Mouse (Mus musculus): ENCODE measurements around the gene Igfbpl1.

Gene Igfbpl1

DNA sequence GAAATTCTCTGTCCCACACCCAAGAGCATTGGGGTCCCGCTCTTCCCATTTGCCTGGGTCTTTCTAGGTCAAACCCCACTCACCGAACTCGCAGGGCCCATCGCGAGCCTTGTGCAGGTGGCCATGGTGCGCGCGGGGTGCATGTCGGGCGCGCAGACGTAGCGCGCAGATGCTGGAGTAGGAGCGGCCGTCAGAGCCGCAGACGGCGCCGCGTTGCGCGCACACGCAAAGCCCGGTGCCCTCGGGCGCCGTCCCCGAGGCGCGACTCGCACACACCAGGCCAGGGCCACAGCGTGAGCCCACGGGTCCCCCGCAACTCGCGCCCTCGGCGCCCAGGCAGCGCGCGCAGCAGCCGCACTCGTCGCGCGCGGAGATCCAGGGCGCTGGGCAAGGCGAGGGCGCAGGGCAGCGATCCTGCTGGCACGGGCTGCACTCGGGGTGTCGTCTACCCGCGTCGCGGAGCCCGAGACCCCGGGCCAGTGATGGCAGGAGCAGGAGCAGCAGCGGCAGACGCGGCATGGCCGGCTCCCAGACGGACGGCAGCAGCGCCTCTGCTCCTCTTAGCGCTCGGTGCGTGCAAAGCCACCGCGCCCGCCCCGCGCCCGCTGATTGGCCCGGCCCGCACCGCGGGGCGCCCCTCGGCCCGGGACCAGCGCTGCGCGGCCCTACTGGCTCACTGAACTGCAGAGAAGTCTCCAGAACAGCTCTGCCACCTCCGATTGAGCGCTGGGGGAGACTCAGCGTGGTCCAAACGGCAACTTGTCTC, at the start of gene Igfbpl1:
Gene Igfbpl1 (minus strand): TSS at position 649 of the 766 bp plus-strand sequence.
- DNase-seq (ENCODE audit: low spot score): no peak

DNA sequence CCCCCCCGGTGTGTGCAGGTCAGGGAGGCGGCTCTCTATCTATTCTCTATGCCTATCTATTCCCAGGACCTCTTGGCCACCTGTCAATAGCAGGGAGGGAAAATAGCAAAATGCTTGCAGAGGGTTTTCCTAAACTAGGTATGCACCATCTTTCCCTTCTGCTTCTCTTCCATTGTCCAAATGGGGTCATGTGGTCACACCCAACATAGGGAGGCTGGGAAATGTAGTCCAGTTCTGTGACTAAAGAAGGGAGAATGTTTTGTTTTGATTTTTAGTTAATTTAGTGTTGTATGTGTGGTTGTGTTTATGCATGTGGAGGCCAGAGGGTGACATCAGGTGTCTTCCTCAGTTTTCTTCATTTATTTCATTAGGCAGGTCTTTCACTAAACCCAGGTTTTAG, 45.4 kb upstream of the Igfbpl1 start:
- DNase-seq (ENCODE audit: low spot score): no peak

DNA sequence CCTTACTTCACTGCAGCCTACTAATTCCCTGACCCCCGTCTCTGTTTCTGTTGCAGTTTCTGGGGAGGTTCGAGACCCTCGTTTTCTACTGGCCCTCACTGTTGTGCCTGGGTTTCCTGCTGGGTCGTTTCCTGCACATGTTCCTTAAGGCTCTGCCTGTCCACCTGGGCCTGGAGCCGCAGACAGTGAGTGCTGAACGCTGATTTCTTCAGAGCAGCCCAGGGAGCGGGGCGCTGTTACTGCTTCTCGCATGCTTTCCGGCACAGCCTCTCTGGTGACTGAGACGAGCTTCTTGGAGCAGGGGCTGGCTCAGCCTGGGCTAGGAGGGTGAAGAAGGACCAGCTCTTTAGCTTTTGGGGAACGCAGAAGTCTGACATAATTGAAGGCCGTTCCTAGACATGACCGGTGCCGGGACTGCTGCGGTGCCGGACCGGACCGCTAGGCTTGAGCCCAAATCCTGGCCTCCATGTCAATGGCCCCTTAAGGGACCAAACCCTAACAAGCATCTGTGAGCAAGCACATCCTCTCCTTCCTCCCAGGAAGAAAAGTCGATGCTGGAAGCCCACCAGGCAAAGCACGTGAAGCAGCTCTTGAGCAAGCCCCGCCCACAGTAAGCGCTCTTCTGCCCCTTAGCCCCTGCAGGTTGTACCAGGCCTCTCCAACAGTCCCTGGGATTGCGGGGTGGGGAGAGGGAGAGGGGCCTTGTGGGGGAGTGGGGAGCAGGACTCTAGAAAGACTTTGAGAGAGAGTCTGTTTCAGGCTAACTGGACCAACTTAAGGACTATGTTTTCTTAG, 42.5 kb upstream of the Igfbpl1 start:
- DNase-seq (ENCODE audit: low spot score): no peak

DNA sequence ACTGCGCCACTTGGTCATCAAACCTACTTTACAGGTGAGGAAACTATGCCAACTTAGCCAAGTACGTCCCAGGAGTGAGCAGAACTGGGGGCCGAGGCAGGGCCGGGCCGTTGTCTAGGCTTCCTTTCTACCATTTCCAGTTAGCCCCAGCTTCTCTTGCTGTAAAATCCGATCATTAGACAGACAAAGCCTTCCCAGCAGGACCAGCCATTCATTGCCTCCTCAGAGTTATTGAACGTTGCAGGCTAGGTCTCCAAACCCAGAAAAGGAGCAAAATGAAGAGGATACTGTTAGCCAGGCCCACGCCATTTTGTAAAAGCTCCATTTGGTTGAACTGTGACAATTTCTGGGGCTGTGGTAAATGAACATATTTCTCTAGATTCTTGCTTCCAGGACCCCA, 40.7 kb upstream of the Igfbpl1 start:
- no peak for DNase-seq (ENCODE audit: low spot score)

DNA sequence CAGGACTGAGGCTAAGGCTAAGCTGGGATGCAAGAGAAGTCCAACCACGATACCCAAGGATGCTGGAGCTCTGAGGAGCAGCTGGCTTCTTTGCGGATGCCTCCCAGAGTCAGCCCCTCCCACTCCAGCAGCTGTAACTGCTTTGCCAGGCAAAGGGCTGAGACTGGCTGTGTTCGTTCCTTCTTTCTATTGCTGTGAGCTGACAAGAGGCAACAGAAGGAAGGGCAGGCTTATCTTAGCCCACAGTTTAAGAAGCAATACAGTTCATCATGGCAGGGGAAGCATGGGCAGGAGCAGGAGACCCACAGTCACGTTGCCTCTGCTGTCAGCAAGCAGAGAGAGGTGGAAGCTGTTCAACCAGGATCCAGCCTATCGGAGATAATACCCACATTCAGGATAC, 34.4 kb upstream of the Igfbpl1 start:
- DNase-seq (ENCODE audit: low spot score): no peak

DNA sequence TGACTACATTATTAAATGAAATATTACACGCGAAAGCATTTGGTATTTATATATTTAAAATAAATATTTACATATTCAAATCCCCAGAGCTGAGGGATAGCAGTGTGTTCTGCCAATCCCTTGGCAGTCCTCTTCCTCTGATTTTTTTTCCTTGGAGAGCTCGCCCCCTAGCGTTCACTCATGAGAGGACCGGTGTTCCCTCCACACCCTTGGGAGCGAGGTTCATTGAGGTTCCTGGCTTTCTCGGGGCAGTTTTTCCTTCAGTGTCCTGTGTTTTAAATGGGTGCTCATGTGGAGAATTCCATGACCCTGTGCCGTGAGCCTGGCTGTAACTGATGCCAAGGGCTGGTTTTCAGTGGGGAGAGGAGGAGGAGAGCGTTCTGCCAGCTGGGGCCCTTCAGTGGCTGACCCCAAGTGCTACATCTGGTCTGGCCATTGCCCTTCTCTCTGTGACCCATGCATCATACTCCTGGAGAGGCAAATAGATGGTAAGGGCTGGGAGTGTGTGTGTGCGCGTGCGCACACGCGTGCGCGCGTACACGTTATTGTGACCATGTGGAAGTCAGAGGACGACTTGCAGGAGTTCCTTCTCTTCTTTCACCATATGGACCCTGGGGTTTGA, 29.2 kb upstream of the Igfbpl1 start:
- DNase-seq (ENCODE audit: low spot score): peak; percentile 56

- DNase-seq (ENCODE audit: low spot score): no peak
Measured at GRCm38 (mm10) chr4:45853496-45854246, 26.9 kb upstream of the Igfbpl1 start.

DNA sequence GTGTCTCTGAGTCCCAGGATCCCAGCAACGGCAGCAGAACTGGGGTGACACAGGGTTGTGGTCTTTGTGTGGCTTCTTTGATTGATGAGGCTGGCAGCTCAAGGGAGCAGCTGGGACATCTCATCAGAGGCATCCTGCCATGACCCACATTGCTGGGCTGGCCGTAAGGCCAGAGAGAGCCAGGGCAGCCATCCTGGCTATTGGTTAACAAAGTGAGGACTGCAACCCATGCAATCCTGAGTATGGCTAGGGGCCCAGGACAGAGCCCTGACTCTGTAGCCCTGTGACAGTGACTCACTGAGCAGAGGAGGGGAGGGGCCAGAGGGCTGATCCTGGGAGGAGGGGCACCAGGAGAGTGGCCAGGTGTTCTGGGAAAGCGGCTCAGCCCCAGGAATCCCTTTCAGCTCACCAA, 24.9 kb upstream of the Igfbpl1 start:
- no peak for DNase-seq (ENCODE audit: low spot score)

DNA sequence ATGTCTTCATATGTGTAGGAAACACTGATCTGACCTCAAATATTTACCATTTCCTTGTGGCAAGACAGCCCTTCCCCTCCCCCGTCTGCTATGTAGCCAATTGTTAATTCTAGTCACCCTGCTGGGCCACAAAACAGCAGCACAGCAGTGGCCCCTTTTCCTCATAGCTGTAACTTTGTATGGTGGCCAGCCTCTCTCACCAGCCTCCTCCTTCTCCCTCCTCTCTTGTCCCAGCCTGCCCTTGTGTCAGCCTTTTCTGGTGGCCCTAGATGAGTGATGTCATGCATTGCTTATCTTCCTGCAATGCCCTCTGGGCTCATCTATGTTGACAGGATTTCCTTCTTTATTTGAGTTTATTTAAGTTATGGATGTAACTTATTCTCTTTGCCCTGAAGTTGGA, 22.7 kb upstream of the Igfbpl1 start:
- DNase-seq (ENCODE audit: low spot score): no peak

GRCm38 (mm10) chr4:45848825-45849156, 22.1 kb upstream of the Igfbpl1 start:
- no peak for DNase-seq (ENCODE audit: low spot score)

DNA sequence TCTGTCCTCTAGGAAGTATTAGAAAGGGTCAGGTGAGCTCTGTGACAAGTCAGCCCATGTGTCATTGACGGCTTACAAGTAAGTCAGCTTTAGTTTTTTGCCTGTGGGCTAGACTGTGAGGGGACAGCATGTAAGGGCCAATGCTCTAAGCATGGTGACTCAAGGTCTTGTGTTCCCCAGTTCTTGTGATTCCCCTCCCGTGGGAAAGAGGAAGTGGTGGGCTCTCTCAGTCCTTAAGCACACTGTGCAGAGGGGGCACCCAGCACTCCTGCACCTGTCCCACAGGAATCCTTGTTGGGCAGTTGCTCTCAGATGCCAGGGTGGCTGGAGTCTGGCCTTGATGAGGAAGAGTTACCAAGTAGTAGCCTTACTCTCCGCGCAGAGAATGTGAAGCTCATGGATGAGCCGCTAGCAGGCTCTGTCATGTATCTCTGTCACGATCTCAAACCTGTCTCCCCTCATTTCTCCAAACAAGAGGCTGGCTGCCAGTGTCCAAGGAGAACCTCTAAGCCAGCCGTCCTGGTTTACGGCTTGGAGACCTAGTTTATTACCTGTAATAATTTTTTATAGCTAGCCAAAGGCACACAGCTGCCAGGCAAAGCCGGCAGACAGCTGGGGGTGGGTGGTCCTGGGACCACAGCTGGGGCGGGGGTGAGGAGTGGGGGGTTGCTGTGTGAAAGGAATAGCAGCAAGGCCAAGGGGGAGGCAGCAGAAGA, 21.5 kb upstream of the Igfbpl1 start, which contains the start of gene Stra6l:
Gene Stra6l (plus strand): TSS at position 556 of the 716 bp plus-strand sequence.
- DNase-seq (ENCODE audit: low spot score): no peak

- no peak for DNase-seq (ENCODE audit: low spot score)
Measured at GRCm38 (mm10) chr4:45846263-45846662, 19.5 kb upstream of the Igfbpl1 start.

GRCm38 (mm10) chr4:45844355-45844754, 17.6 kb upstream of the Igfbpl1 start:
- DNase-seq (ENCODE audit: low spot score): no peak

- no peak for DNase-seq (ENCODE audit: low spot score)
Measured at GRCm38 (mm10) chr4:45833461-45833860, 6.7 kb upstream of the Igfbpl1 start.

DNA sequence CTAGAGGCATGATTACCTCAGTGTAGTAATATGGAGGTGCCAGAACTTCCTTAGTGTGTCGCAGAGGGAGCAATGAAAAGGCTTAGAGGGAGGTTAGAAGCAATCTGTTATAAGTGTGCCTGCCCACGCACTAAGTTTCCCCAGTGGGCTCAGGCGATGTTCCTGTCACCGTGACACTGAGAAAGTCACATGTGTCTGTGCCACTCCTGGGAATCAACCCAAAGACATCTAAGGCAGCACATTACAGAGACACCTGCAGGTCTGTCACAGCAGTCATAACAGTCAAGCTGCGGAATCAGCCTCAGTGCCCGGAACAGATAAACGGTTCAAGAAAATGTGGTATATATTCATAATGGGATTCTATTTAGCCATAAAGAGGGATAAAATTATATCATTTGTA, 5.3 kb upstream of the Igfbpl1 start:
- no peak for DNase-seq (ENCODE audit: low spot score)

DNA sequence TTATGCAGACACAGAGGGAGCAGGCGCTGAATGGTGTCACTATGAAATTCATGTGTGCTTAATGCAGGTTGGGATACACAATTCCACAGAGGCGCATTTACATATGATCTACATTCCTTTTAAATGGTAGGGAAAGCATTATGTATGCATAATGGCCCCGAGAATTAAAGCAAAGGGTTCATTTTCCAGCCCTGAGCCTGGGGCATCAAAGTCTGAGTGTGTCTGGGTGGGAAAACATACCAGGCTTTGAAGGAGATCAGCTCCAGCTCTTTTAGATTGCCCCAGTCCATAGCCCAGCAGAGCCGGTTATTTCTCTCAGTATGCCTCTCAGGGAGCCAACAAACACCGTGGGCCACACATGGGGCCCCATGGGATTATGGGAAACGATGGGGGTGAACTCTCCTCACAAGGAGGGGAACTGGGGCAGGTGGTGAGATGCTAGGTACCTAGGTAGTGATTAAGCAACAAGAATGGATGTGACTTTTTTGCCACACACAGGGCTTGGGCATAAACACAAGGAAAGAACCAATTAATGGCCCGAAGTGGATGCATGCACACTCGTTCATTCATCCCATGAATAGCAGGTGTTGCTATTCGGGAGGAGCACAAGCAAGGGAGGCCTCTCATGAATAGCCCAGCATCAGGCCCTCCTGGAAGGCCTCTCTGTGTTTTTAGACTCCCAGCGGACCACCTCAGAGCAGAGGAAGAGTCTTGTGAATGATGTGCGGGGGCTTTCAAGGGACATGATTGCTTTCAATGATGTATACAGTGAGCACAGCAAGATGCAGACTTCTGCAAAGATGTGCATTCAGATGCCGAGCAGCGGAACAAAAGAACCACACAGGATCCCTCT, 3.4 kb upstream of the Igfbpl1 start:
- no peak for DNase-seq (ENCODE audit: low spot score)

DNA sequence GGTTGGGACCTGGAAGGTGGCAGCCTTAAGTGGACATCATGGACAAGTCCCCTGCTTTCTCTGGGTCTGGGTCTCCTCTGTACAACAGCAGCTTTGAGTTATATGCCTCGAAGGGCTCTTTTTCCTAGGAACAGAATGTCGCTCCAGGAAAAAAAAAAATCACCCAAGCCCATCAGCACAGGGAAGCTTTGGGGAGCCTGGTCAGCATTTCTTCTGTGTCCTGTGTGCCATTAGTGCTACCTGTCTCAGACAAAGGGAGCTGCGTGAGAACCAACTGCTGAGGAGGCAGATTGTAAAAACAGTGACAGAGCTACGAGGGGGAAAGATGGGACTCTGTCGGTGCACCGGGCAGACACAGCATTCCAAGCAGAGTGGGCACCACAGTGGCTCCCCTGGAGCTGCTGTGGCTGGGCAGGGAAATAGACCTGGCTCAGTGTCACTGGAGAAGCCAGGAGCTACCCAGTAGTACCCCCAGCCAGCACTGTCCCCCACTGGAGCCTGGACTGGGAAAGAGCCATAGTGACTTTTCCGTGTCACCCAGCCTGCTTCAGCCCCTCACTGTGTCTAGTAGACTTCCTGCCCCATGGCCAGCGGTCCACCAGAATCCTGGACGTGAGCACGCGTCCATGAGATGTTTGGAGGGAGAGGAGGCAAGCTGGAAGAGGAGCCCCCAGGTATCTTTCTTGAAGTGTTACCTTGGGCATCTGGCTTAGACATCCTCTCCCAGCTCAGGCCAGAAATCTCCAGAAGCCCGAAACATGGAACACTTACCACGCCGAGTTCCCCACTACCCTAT, 1.8 kb downstream of the Igfbpl1 start:
- no peak for DNase-seq (ENCODE audit: low spot score)

- no peak for DNase-seq (ENCODE audit: low spot score)
Measured at GRCm38 (mm10) chr4:45824049-45824760, 2.5 kb downstream of the Igfbpl1 start.
